Mouse (Mus musculus) CH12.LX (cell line): ENCODE results near the gene Slc25a28. TPM values are rescaled to one million over a fixed set of nuclear protein-coding genes. Genes with fewer than 3 reads are reported as not detected.

Source experiments
- DNase-seq: peaks from one replicate; pipeline ENCODE4 v3.0.0-alpha.2; 2013; ENCODE audit errors: extremely low read depth
- H3K27ac ChIP-seq: 2 replicates; pipeline ENCODE4 v1.5.1; 2012; ENCODE audit warnings: low read depth, mild to moderate bottlenecking, control low read depth, moderate library complexity; ENCODE audit not compliant: insufficient read depth
- H3K27me3 ChIP-seq: replicated peaks from 2 replicates; pipeline ENCODE3; 2012; ENCODE audit warnings: inconsistent platforms
- H3K36me3 ChIP-seq, 2 experiments: replicated peaks in 1 of 2; 2 replicates each; pipeline versions ENCODE3 to v1.6.1; 2012; ENCODE audit warnings: inconsistent platforms in 1 of 2, low read length in 1 of 2, mild to moderate bottlenecking in 1 of 2, mixed read lengths in 1 of 2, moderate library complexity in 1 of 2; ENCODE audit not compliant: control insufficient read depth in 1 of 2, insufficient read depth in 1 of 2
- H3K4me1 ChIP-seq, 2 experiments: 2 replicates each; pipeline ENCODE4 v1.6.1; 2012; ENCODE audit warnings: inconsistent platforms in 1 of 2, moderate library complexity in 1 of 2; ENCODE audit not compliant: insufficient read depth in 2 of 2, control insufficient read depth in 1 of 2
- H3K4me2 ChIP-seq: 2 replicates; pipeline ENCODE4 v1.6.1; 2012; ENCODE audit warnings: low read depth, mild to moderate bottlenecking, control low read depth; ENCODE audit not compliant: poor library complexity, insufficient read depth, severe bottlenecking
- H3K4me3 ChIP-seq, 3 experiments: fragments of 150-350 bp in 1 of 3; sonication (generic) in 1 of 3; replicated peaks in 1 of 3; 2 replicates each; pipeline versions ENCODE3 to v1.5.1; 2011 to 2012; ENCODE audit warnings: low read depth in 2 of 3, low read length in 2 of 3, mild to moderate bottlenecking in 2 of 3, moderate library complexity in 2 of 3, control low read depth in 1 of 3, improper control_type of control experiment in 1 of 3, inconsistent platforms in 1 of 3, mixed read lengths in 1 of 3; ENCODE audit not compliant: poor library complexity in 1 of 3
- H3K79me2 ChIP-seq: replicated peaks from 2 replicates; pipeline ENCODE4 v1.6.1; 2012; ENCODE audit warnings: mild to moderate bottlenecking, moderate library complexity; ENCODE audit not compliant: control insufficient read depth, poor library complexity, insufficient read depth, severe bottlenecking; ENCODE audit errors: extremely low read depth
- H3K9ac ChIP-seq: 2 replicates; pipeline ENCODE4 v1.6.1; 2012; ENCODE audit warnings: low read depth, mild to moderate bottlenecking, control low read depth, moderate library complexity; ENCODE audit not compliant: insufficient read depth
- H3K9me3 ChIP-seq: replicated peaks from 2 replicates; pipeline ENCODE3; 2012; ENCODE audit warnings: low read length, inconsistent platforms, mixed read lengths
- BHLHE40 ChIP-seq: IDR thresholded peaks from 2 replicates; pipeline ENCODE4 v1.6.1; 2011; ENCODE audit warnings: mild to moderate bottlenecking, low read depth, low read length, improper control_type of control experiment
- E2F4 ChIP-seq: IDR thresholded peaks from 2 replicates; pipeline ENCODE4 v1.6.1; 2011; ENCODE audit warnings: low read depth, low read length, improper control_type of control experiment; ENCODE audit not compliant: insufficient replicate concordance
- ELF1 ChIP-seq: IDR thresholded peaks from 2 replicates; pipeline ENCODE4 v1.6.1; 2014; ENCODE audit warnings: low read depth, mild to moderate bottlenecking, inconsistent platforms, low read length, improper control_type of control experiment
- ETS1 ChIP-seq: conservative IDR thresholded peaks from 2 replicates; pipeline ENCODE4 v1.6.1; 2012; ENCODE audit warnings: low read depth, mild to moderate bottlenecking, inconsistent platforms, low read length, improper control_type of control experiment, moderate library complexity
- GABPA ChIP-seq: IDR thresholded peaks from 2 replicates; pipeline ENCODE4 v1.6.1; 2012; ENCODE audit warnings: low read depth, low read length, improper control_type of control experiment, inconsistent platforms; ENCODE audit not compliant: insufficient replicate concordance
- HCFC1 ChIP-seq: IDR thresholded peaks from 2 replicates; pipeline ENCODE4 v1.6.1; 2012; ENCODE audit warnings: low read depth, mild to moderate bottlenecking, inconsistent platforms, low read length, improper control_type of control experiment
- JUN ChIP-seq: IDR thresholded peaks from 2 replicates; pipeline ENCODE4 v1.6.1; 2011; ENCODE audit warnings: low read depth, mild to moderate bottlenecking, low read length, improper control_type of control experiment, moderate library complexity; ENCODE audit not compliant: insufficient read depth
- MAFK ChIP-seq: IDR thresholded peaks from 2 replicates; pipeline ENCODE4 v1.6.1; 2011; ENCODE audit warnings: low read length, improper control_type of control experiment; ENCODE audit not compliant: insufficient replicate concordance
- MYC ChIP-seq: IDR thresholded peaks from 2 replicates; pipeline ENCODE4 v1.6.1; 2011; ENCODE audit warnings: low read depth, mild to moderate bottlenecking, improper control_type of control experiment, low read length
- RAD21 ChIP-seq: IDR thresholded peaks from 2 replicates; pipeline ENCODE4 v1.6.1; 2011; ENCODE audit warnings: low read depth, mild to moderate bottlenecking, low read length, improper control_type of control experiment, moderate library complexity
- USF2 ChIP-seq: conservative IDR thresholded peaks from 2 replicates; pipeline ENCODE4 v1.6.1; 2011; ENCODE audit warnings: low read depth, low read length, improper control_type of control experiment
- dilution Hi-C: fragments of 300-500 bp; cut with MboI; formaldehyde crosslinking; loops from 2 replicates; pipeline ENCODE4 v1.14.3; 2020; ENCODE audit warnings: low sequenced_read_pairs; ENCODE audit not compliant: extremely low pct_unique_long_range_greater_than_20kb, extremely low pct_ligation_motif_present
- in situ Hi-C: fragments of 300-500 bp; cut with MboI; formaldehyde crosslinking; loops from 3 replicates; pipeline ENCODE4 v1.14.3; 2019; ENCODE audit warnings: low sequenced_read_pairs, low pct_ligation_motif_present, low pct_unique_long_range_greater_than_20kb, mixed read lengths
- polyA plus RNA-seq: library from polyadenylated mRNA; unstranded; fragments of >175 nt; gene quantifications from 2 replicates; pipeline ENCODE4 v1.2.1, GENCODE M21; 2012; ENCODE audit warnings: low read depth; ENCODE audit not compliant: insufficient read length
- total RNA-seq, 2 experiments: library from RNA; depleted of rRNA; stranded (reverse); fragments of 300-350 nt in 1 of 2; fragments of >200 nt in 1 of 2; gene quantifications; 2 replicates each; pipeline ENCODE4 v1.2.3; 2012 to 2014

The Slc25a28 gene
- total and polyA plus RNA-seq, 3 experiments: 35.2 to 48.1 (median 37.8) TPM

DNA sequence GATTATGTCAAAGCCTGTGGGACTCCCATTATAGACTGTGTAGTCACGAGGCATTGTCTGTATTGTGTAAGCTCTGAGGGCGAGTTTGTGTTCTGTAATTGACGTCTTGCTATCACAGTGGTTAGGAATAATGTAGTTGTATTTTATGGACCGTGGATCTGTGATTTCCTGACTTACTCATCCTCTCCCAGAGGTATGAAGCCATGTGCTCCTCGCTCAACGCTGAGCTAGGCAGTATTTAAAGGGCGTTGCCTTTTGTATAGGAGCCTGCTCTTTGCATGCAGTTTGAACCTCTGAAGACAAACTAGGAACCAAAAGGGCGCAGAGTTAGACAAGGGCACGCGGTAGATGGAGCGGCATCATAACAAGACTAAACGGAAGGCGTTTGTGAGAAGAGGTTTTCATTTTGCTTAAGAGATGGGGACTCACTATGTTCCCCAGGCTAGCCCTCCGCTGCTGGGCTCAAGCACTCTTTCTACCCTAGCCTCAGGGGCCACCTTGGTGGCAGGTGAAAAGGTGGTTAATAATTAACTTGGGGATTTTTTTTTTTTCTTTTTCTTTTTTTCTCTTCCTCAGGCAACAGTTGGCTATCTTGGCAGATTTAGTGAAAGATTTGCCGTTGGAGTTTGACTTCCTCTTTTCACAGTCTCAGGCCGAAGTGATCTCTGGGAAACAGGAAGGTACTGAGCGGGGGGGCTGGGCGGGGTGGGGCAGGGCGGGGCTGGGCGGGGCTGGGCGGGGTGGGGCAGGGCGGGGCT is 36.7 kb upstream of the Slc25a28 start (continued):
- TF ChIP-seq MYC (peak; percentile 92), JUN (0 out of 2 replicates have a peak, but pooled peaks have one; percentile 2), RAD21 (no peak), HCFC1 (peak; percentile 46), GABPA (no peak), ETS1 (no peak), BHLHE40 (no peak; the same call in 1 of the 2 replicates), USF2 (no peak), E2F4 (no peak)

GRCm38 (mm10) chr19:43709317-43709716 is 34.6 kb upstream of the Slc25a28 start:
- in situ Hi-C loops: no loop called here
- peaks cover 10 to 35% of the 10 kb centered on the region in 2 experiments for H3K4me1 ChIP-seq
- dilution Hi-C loops: no loop called here
- no peaks in the 10 kb centered on the region for H3K27me3 ChIP-seq
- no peaks in the 10 kb centered on the region for H3K79me2 ChIP-seq
- no peak overlapping the region for H3K4me2 ChIP-seq
- H3K27ac ChIP-seq: no peak overlapping the region
- no peak for DNase-seq
- H3K9ac ChIP-seq: no peak overlapping the region
- H3K4me3 ChIP-seq: no peak overlapping the region
- peaks cover 16 to 46% of the 10 kb centered on the region in 2 experiments for H3K36me3 ChIP-seq
- H3K9me3 ChIP-seq: no peaks in the 10 kb centered on the region
- no peak for TF ChIP-seq ETS1

DNA sequence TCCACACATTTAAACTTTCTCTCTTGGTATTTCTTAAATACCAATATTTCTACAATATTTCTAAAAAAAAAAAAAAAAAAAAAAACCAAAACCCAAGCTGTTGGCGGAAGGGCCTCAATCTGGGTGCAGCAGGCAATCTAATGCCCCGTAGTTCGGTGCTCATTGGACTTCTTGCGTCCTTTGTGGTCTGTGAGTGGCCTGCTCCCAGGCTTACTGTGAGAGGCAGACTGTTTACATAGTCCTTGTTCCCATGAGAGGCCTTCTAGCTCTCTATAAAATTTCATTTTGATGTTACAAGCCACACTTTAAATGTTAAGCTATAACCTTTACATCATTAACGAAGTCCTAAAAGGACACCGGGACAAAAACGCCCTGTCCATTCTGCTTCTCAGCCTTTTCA is 33.5 kb upstream of the Slc25a28 start:
- Histone ChIP-seq H3K9ac (no peak overlapping the region), H3K9me3 (no peaks in the 10 kb centered on the region), H3K4me2 (no peak overlapping the region), H3K27me3 (no peaks in the 10 kb centered on the region), H3K4me3 (no peak overlapping the region), H3K4me1 (peaks cover 10 to 35% of the 10 kb centered on the region in 2 experiments), H3K79me2 (no peaks in the 10 kb centered on the region), H3K36me3 (peaks cover 16 to 48% of the 10 kb centered on the region in 2 experiments), H3K27ac (no peak overlapping the region)
- TF ChIP-seq ELF1 (no peak), JUN (no peak), MAFK (no peak)
- dilution Hi-C loops: no loop called here
- in situ Hi-C loops: no loop called here
- DNase-seq: no peak
